Mouse (Mus musculus): Measurements from ENCODE around the gene Glod4.
A peak's percentile ranks its signal among the peaks of the same experiment; 100 is the strongest.

Gene Glod4

DNA sequence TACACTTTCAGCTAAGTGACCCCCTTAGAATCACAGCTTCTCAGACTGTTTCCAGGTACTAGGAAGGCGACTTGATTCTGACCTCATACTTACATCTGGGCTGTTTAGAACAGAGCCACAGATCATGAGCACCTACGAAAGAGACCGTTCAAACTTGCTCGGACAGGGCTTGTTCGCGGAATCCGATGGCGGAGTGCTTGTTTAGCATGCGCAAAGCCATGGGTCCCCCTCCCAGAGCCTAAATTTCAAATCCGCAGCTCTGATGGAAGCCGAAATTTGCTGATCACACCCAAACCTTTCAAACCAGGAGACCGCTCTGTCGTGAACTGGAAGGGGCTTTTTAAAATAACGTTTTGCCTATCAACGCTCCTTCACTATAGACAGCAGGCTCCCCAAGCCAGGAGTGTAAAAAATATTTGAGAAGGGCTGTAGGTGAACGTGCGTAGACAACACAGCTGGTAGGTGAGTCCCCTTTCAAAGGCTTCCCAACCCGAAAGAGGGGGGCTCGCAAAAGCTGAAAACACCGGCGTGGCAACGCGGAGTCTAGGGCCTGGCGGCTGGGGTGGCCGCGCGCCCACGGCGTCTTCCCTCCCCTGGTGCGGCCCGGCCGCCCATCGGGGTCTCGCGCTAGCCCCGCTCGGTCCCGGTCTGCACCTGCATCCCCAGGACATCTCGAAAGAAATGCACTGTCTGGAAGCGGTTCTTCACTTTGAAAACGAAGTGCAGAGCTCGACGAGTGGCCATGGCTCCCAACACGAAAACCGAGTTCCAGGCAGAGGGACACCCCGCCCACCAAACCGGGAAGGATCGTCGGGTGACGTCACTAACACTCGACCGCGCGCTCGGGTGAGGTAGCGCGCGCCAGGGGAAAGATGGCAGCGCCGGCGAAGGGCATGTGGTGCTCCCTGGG, at the start of gene Glod4, which contains the start of gene Mrm3:
Glod4 (minus strand) TSS at position 825 of the 910 bp plus-strand sequence.
Mrm3 (plus strand) TSS at position 815 of the 910 bp plus-strand sequence.
- peak; percentile 95 for DNase-seq

DNA sequence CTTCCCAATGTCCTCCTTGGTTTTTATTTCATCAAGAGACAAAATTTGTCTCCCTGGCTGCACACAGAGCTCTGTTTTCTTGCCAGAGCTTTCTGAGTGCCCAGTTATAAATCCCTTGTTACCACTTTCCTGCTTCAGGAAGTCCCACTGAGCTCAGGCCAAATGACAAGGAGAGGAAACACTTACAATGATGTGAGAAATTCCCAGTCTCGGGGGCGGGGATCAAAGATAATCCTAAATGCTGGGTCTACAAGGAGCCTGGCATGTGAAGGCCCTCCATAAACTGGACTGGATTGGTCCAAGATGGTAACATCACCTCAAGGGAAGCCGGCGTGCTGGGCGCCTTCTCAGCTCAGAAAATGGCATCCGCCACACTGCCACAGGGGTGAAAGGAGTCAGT, 49.3 kb upstream of the Glod4 start:
- DNase-seq: no peak

DNA sequence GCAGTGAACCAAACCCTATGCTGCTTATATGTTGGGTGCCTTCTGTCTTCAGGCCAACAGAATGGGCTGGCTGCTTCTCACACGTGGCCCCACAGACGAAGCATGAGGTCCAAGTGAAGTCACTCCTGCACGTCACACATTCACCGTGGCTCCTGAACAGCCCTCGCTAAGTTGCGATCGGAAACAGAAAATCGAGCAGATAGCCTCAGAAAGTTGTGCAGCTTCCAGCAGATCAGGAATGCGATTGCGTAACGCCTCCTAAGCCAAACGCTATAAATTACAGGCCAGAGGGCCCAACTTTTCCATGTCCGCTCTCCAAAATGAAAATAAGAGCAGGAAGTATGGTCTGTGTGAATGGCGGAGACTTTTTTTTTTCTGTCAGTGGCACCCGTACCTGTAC, 48.9 kb upstream of the Glod4 start:
- DNase-seq: no peak

GRCm38 (mm10) chr11:76291960-76292359, 48.4 kb upstream of the Glod4 start:
- DNase-seq: no peak

- peak; percentile 67 for DNase-seq
These were observed 46.8 kb upstream of the Glod4 start for GRCm38 (mm10) chr11:76290367-76290766.

DNA sequence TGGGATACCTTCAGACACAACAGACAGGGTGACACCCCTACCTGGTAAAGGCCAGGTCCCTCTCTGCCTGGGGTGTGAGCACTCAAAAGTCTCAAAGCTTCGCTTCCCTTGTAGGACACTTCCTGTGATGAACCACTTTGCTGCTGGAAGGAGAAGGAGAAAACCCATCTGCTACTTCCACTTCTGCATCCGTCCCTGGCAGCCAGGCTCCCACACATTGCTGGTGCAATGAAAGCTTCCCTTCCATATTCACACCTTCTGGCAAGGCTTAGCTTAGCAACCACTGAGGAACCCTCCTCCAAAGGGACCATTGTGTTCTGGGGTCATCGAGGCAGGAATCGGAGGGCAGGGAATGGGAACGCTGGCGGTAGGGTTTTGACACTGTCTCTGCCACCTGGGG, 45.1 kb upstream of the Glod4 start:
- DNase-seq: no peak

DNA sequence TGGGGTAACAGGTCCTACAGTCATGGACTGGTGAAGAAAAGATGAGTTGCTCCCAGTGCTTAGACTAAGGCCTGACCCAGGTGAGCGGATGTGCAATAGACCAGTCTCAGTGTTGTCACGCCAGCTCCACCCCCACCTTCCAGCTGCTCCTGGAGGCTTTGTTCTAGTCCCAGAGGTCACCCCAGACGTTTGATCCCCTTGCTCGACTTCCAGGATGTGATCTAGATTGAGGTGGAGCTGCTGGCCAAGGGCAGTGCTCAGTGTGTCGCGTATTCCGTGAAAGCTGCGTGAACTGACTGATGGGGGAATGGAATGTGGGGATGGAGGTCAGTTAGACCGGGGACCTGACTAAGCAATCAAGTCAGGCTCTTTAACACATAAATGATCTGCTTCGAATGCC, 43.8 kb upstream of the Glod4 start:
- no peak for DNase-seq

GRCm38 (mm10) chr11:76286534-76287126, 43.1 kb upstream of the Glod4 start:
- DNase-seq: no peak

- no peak for DNase-seq
These were observed 42.0 kb upstream of the Glod4 start for GRCm38 (mm10) chr11:76285431-76286075.

DNA sequence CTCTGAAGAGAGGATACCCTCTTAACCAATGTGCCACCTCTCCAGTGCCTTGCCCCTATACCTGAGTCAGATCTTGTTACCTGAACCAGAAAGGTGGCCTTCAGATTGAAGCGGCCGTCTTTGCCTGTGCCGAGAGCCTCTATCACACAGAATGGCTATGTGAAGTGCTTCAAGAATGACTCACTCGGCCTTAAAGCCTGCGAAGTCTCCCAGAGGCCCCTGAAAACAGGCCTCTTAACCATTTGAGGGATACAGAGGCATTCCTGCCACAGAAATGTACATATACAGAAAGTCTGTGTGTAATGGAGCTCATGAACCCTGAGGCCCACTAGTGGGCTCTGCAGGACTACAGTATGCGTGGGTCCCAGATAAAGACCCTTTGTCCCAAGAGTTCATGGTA, 40.3 kb upstream of the Glod4 start:
- no peak for DNase-seq

DNA sequence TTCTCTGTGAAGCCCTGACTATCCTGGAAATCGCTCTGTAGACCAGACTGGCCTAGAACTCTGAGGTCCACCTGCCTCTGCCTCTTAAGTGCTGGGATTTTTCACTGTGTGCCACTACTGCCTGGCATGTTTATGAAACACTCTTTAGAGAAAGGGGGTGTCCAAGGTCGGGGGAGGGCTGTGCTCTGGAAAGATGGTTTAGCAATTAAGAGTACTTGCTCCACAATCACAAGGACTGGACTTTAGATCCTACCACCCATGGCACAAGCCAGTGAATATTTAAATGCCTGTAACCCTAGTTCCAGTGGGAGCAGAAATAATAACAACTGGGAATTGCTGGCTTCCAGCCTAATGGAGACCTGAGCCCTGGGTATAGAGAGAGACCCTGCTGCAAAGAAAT, 36.4 kb upstream of the Glod4 start:
- no peak for DNase-seq

DNA sequence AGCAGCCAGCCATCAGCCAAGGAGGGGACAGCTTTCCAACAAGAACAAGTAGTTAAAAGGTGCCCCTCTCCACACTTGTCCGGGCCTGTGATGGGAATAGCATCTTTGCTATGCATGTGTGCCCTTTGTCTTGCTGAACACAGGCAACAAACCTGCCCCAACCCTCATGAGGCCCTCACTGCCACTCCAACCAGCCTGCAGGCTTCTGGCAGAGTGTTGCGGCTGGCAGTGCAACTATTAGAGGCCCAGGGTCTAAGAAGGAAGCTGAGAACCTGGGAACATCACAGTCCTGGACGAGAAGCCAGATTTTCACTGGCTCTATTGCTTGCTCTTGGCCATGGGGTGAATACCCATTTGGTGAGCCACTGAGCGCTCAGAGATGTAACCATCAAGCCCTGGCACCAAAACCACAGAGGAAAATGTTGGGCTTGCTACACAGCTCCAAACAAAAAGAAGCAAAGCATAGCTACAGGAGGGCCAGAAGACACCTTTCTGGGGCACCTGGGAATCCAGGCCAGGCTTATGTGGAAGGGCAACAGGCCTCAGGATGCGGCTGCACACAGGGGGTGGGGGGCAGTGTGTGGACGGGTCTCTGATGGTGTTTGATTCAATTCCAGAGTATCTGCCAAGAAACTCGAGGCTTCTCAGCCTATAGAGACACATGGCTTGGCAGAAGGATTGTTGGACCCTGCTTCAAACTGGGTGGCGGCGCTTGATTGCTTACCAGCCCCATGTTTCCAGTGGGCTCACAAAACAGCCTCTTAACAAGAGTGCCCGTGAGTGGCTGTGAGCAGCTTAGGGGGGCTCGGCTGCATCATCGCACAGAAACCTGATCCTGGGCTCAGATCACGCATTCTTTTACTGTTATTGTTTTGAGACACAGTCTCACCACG, 35.7 kb upstream of the Glod4 start:
- no peak for DNase-seq

DNA sequence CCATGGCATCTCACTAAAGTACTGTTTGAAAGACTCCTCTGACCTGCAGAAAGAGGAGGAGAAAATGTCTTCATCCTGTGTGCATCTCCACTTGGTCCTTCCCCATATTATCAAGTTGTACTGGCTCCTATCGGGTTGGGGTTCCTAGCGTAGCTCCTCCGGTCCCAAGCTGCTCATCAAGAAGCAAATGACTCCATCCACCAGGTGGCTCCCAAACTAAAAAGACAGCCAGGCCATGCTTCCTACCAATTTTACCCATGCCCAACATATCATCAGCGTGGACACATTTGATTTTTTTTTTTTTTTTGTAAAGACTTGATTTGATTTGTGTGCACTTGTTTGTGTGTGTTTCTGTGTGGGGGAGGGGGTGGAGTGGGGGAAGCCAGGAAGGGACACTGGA, 28.9 kb upstream of the Glod4 start:
- no peak for DNase-seq

- no peak for DNase-seq
These were observed 25.1 kb upstream of the Glod4 start for GRCm38 (mm10) chr11:76268521-76269065.

GRCm38 (mm10) chr11:76268001-76268459, 24.5 kb upstream of the Glod4 start:
- DNase-seq: no peak

DNA sequence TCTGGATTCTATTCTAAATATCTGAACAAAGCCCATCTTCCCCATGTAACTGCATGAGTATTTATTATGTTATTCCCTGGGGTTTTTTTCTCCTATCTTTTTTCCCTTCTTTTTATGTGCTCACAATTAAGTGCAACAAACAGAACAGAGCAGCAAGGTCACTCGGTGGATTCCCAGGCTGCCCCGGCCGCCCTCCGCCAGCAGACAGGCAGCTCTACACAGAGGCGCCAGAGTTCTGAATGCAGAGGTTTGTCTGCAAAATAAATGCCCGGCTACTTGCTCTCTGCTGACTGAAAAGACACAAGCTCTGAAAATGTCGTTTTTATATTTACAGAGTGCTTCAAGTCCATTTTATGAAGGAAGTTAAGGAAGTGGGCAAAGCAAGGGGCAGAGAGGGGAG, 24.0 kb upstream of the Glod4 start:
- DNase-seq: no peak

GRCm38 (mm10) chr11:76262611-76263351, 19.3 kb upstream of the Glod4 start:
- peak; percentile 71 for DNase-seq

DNA sequence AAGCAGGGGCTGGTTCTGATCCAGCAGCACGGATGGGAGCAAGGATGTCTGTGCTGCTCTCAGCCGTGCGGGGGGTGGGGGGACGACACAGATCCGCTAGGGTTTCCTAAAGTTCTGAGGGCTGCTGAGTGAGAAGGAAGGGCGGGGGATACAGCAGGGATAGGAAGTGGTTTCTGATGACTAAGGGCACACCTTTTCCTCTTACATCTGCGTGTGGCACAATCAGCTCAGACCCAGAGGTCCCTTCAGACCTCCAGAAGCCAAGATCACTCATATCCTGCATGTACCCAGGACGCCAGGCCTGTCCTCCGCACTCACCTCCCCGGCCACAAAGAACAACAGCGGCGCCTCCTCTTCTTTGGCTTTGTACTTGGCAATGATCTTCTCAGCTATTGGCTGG, 17.7 kb upstream of the Glod4 start:
- DNase-seq: no peak

- DNase-seq: no peak
These were observed 16.9 kb upstream of the Glod4 start for GRCm38 (mm10) chr11:76260208-76261050.

DNA sequence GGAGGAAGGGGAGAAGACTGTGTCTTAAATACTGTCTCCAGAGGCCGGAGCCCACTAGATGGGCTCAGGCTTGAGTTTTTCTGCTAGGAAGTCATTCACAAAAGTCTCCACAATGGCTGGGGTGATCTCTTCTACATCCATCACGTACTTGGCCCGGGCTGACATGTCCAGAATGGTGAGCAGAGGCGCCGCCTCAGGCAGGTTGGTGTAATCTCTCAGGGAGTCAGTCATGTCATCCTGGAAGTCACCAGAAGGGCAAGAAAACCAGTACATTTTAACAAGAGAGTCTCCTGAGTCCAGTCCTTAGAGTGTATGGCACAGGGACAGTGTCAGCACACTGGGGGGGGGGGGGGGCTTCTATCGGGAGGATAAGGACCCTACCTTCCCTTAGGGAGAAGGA, 15.0 kb upstream of the Glod4 start:
- no peak for DNase-seq

DNA sequence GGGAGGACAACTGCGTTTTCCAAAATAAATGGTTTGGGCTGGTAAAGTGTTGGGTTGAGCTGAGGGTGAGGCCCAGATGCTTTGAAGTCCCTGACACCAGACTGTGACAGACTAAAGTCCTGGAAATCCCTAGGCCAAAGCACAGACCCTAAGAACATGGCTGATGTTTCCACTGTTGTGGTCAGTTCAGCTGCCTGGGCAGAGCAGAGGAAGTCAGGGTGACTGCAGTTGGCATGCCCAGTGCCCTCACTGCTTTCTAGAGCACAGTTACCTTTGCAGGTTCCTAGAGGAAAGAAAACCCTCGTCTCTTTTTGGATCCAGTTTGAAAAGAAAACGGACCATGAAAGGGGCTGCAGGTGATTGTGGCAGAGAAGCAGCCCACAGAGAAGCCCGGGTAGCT, 13.9 kb upstream of the Glod4 start:
- DNase-seq: no peak
